Mouse (Mus musculus) testis, postnatal 14 days (tissue): ENCODE measurements around the gene Ism1.

Experiments used
- DNase-seq: peaks from one replicate; pipeline ENCODE4 v3.0.0; 2021; ENCODE audit warnings: low spot score

Gene Ism1

GRCm38 (mm10) chr2:139714206-139714605, 36.2 kb downstream of the Ism1 start:
- DNase-seq = no peak

- no peak for DNase-seq
Observed at GRCm38 (mm10) chr2:139717772-139718171, 39.8 kb downstream of the Ism1 start.

GRCm38 (mm10) chr2:139722700-139723099, 44.7 kb downstream of the Ism1 start:
- peak; percentile 8 for DNase-seq

GRCm38 (mm10) chr2:139723304-139723703, 45.3 kb downstream of the Ism1 start:
- no peak for DNase-seq

- DNase-seq = no peak
Observed at GRCm38 (mm10) chr2:139724202-139724838, 46.3 kb downstream of the Ism1 start.

GRCm38 (mm10) chr2:139725328-139725727, 47.4 kb downstream of the Ism1 start:
- no peak for DNase-seq

- DNase-seq = no peak
Observed at GRCm38 (mm10) chr2:139728060-139728459, 50.1 kb downstream of the Ism1 start.

GRCm38 (mm10) chr2:139729377-139729776, 51.4 kb downstream of the Ism1 start:
- no peak for DNase-seq

- no peak for DNase-seq
Observed at GRCm38 (mm10) chr2:139742381-139742780, 64.4 kb downstream of the Ism1 start.

- DNase-seq = no peak
Observed at GRCm38 (mm10) chr2:139757021-139757420, 79.0 kb downstream of the Ism1 start.

- DNase-seq = no peak
Observed at GRCm38 (mm10) chr2:139757456-139757855, 79.5 kb downstream of the Ism1 start.

GRCm38 (mm10) chr2:139764355-139764754, 86.4 kb downstream of the Ism1 start:
- no peak for DNase-seq

GRCm38 (mm10) chr2:139774949-139775570, 97.1 kb downstream of the Ism1 start:
- DNase-seq = no peak

- no peak for DNase-seq
Observed at GRCm38 (mm10) chr2:139776644-139777043, 98.7 kb downstream of the Ism1 start.

GRCm38 (mm10) chr2:139778283-139778682, 100.3 kb downstream of the Ism1 start:
- DNase-seq = no peak

GRCm38 (mm10) chr2:139783318-139783850, 105.4 kb downstream of the Ism1 start:
- no peak for DNase-seq

GRCm38 (mm10) chr2:139784465-139784864, 106.5 kb downstream of the Ism1 start:
- no peak for DNase-seq

- no peak for DNase-seq
Observed at GRCm38 (mm10) chr2:139784946-139785345, 107.0 kb downstream of the Ism1 start.

GRCm38 (mm10) chr2:139788658-139789057, 110.7 kb downstream of the Ism1 start:
- DNase-seq = no peak

GRCm38 (mm10) chr2:139792345-139793120, 114.6 kb downstream of the Ism1 start:
- DNase-seq = peak; percentile 38

- DNase-seq = no peak
Observed at GRCm38 (mm10) chr2:139804041-139804440, 126.1 kb downstream of the Ism1 start.

- no peak for DNase-seq
Observed at GRCm38 (mm10) chr2:139807887-139808286, 129.9 kb downstream of the Ism1 start.
